Mouse (Mus musculus): Measurements from ENCODE around the gene Slc16a7.

Gene Slc16a7

DNA sequence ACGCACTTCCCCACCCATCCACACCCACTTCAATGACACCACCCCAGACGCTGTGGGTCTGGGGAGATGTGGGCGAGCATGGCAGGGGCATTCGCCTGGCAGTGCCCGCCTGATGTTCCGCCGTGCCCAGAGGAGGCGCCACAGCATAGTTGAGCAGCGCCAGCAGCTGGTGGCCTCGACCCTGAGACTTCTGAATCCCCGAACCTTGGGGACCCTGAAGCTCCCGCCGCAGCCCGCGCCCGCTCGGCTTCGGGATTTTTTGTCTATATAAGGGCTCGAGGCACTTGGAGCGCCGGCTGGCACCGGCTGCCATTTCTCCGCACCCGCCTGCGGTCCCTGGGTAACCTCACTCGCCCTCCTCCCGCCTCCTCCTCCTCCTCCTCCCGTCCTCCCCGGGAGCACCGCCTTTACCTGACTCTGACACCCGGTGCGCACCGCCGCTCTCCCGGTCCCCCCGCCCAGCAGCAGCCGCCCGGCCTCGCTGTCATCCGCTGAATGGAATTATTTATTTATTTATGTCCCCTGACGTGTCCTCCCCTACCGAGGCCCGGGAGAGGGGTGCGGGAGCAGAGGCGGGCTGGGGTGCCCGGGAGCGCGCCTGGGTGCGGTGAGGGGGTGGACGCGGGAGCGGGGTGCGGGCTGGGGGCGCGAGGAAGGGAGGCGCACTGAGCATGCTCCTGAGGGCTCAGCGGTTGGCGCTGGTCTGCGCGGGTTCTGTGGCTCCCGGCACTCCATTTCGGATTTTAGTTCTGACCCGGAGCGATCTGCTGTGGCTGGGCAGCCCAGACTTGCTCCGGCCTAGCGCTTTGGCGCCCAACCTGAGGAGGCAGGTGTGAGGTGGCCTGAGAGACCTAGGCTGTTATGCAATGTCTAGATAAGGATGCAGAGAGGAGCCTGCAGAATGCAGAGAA is at the start of gene Slc16a7:
Gene Slc16a7 (minus strand): TSS at position 590 of the 911 bp plus-strand sequence.
- no peak for DNase-seq (ENCODE audit: low read depth, low spot score)

GRCm38 (mm10) chr10:125418795-125419194 is 29.5 kb upstream of the Slc16a7 start:
- no peak for DNase-seq (ENCODE audit: low read depth, low spot score)

- no peak for DNase-seq (ENCODE audit: low read depth, low spot score)
Measured at GRCm38 (mm10) chr10:125399796-125400195, 10.5 kb upstream of the Slc16a7 start.

GRCm38 (mm10) chr10:125390011-125390410 is 746 bp upstream of the Slc16a7 start:
- no peak for DNase-seq (ENCODE audit: low read depth, low spot score)

DNA sequence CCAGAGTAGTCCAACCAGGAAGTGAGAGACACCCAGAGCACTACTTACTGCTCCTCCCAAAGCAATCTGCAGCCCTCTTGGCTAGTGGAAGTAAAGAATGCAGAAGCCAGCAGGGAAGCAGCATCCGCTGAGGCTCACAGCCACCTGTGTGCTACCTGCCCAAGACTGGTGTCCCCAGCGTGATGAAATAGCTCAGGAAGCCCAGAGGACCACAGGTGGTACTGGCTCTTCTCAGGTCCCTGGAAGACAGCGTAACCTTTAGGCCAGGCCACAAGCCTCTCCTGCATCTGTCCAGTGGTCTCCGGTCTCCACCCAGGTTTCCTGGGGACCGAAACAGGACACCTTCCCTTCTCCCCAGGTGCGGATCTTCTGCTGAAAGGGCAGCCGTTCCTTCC is 787 bp downstream of the Slc16a7 start:
- DNase-seq (ENCODE audit: low read depth, low spot score) = no peak

GRCm38 (mm10) chr10:125387782-125388415 is 1.4 kb downstream of the Slc16a7 start:
- no peak for DNase-seq (ENCODE audit: low read depth, low spot score)

GRCm38 (mm10) chr10:125375526-125375925 is 13.7 kb downstream of the Slc16a7 start:
- no peak for DNase-seq (ENCODE audit: low read depth, low spot score)

- no peak for DNase-seq (ENCODE audit: low read depth, low spot score)
Measured at GRCm38 (mm10) chr10:125372666-125373065, 16.6 kb downstream of the Slc16a7 start.

- DNase-seq (ENCODE audit: low read depth, low spot score) = no peak
Measured at GRCm38 (mm10) chr10:125371451-125371850, 17.8 kb downstream of the Slc16a7 start.

DNA sequence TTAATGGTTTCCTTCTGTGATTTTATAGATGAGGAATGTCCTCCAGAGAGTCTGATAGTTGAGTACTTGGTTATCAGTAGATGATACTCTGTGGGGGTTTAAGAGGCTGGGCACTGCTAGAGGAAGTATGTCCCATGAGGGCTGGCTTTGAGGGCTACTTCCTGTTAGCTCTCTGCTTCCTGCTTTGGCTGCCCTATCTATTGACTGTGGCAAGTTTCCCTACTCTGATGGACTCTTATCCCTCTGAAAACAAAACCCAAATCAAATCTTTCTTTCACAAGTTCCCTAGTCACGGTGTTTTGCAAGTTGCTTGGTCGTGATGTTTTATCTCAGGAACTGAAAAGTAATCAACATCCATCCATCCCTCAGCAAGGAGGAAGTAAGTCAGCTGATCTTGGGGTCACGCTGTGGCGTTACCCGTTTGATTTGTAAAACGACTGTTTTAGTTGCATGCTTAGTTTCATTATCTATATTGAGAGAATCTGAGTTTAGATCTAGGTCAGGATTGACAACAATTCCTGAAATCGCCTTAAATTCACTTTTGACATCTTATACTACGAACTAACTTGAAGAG is 19.1 kb downstream of the Slc16a7 start:
- DNase-seq (ENCODE audit: low read depth, low spot score) = no peak

- DNase-seq (ENCODE audit: low read depth, low spot score) = no peak
Measured at GRCm38 (mm10) chr10:125358479-125358878, 30.8 kb downstream of the Slc16a7 start.

DNA sequence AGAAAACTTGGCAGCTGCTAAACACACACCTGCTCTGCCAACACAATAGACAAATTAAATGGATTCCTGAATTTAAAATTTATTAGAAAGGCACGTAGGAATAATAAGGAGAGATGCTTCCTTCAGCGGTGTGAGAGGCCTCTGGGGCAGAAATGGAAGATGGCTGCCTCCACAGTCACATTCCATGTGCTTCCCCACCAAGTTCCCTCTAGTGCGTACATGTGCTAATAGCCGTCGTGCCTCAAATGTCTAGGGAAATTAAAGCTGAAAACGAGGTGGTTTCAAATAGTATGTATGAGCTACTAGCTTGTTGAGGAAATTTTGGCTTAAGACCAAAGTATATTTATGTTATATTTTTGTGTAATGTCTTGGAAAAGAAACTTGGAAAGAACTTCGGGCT is 36.5 kb downstream of the Slc16a7 start:
- DNase-seq (ENCODE audit: low read depth, low spot score) = no peak

GRCm38 (mm10) chr10:125348171-125348570 is 41.1 kb downstream of the Slc16a7 start:
- no peak for DNase-seq (ENCODE audit: low read depth, low spot score)

- DNase-seq (ENCODE audit: low read depth, low spot score) = no peak
Measured at GRCm38 (mm10) chr10:125347149-125347548, 42.1 kb downstream of the Slc16a7 start.

- DNase-seq (ENCODE audit: low read depth, low spot score) = no peak
Measured at GRCm38 (mm10) chr10:125346364-125346763, 42.9 kb downstream of the Slc16a7 start.

DNA sequence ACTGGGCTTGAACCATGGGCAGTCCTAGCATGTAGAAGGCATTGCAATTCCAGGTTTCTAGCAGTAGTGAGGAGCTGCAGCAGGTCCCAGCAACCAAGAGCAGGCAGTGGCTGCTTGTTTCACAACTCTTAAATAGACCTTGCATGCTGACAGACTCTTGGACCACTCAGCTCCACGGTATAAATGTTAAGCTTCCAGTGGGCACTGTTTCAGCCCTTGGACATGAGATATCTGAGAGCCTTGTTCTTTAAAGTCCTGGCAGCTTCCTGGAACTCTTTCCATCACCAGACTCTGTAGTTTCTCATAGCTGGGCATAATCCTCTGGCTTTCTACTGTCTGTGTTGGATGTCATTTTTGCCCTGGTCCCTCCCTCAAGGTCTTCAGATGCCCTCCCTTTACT is 43.7 kb downstream of the Slc16a7 start:
- DNase-seq (ENCODE audit: low read depth, low spot score) = no peak

DNA sequence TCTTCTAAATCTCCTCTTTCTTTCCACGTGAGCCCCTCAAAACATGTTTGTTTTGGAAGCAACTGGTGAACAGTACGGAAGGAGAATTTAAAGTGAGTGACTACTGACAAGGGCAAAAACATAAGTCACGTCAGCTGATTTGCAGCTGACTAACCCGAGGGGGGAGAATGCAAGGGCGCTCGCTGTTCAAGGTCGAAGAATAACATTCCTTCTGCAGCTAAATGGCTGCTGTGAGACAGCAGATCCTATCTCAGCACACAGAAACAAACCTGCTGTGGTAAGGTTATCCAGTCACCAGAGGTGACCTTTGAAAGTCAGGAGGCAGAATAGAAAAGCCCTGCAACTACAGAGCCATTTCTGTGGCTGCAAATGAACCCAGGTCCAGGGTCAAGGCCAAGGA is 47.1 kb downstream of the Slc16a7 start:
- DNase-seq (ENCODE audit: low read depth, low spot score) = no peak

DNA sequence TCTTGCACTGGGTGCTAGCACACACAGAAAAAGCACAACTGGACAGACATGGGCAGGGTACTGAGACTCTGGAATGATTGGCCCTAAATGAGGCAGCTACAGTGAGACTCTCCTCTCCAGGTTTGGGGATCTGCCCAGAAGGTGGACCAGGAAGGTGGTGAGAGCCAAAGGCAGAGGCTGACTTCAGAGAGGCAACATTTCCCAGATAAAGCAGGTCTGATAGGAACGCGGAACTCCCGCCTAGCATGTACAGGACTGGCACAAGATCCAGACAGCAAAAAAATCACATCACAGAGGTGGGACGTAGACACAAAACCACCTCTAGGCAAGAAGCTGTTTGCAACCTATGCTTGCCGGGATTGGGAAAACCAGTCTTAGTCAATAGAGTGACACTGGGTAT is 55.5 kb downstream of the Slc16a7 start:
- no peak for DNase-seq (ENCODE audit: low read depth, low spot score)

- DNase-seq (ENCODE audit: low read depth, low spot score) = no peak
Measured at GRCm38 (mm10) chr10:125331334-125331733, 57.9 kb downstream of the Slc16a7 start.

DNA sequence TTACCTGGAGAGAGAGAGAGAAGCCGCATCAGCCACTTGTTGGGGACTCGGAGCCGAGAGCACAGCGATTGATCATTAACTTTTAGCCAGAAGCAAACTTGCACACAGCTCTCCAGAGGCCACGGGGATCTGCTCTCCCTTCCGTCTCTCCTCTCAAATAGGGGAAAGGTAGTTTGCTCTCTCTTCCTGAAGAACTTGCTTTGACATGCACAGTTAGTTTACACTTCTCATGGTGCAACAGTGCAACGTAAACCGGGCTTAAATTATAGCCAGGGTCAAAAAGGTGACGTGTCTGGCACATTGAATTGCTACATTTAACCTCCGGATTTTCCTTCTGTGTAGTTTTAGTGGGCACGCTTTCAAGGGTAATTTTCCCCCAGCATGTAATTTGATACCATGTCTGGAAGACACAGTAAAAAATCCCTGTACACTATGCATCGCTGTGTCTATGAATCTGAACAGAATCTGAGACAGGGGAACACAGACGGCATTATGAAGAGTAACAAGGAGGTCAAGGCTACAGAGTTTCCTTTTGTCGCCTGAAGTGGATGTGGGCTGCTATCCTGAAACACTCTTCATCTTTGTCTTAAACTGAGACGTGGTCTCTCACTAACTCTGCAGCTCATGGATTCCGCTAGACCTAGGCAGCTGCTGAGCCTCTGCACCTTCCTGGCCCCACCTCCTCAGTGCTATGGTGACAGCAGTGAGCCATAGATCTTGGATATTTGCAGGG is 60.8 kb downstream of the Slc16a7 start:
- no peak for DNase-seq (ENCODE audit: low read depth, low spot score)

DNA sequence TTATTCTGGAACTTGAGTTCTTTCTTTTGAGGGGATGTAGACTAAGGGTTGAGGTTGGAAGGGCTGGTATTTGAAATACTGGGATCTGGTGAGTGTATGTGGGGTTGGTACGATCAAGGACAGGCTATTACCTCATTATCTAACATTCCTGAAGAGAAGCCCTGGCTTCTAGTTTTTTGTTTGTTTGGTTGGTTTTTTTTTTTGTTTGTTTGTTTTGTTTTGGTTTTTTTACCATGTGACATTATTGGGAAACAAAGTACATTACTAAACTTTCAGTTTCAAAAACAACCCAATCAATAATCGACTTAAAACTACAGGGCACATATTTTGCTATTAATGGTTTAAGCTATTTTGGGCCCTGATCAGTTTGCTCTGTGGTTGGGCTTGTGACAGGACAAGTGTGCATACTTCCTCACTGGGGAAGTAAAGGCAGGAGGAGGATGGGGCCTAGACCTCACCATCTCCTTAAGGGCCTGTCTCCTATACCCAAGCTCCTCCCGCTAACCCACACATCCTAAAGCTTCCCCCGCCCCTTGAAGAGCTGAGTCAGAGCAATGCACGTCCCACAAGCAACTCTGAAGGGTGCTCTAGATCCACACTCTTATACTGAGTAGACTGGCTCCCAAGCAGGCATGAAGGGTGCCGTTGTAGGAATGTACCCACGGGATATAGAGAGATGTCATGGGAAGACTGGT is 64.2 kb downstream of the Slc16a7 start:
- no peak for DNase-seq (ENCODE audit: low read depth, low spot score)

Data from A20 (cell line).